Mouse (Mus musculus) kidney, adult 9 months (tissue): ENCODE data around the gene Slc25a21.

ENCODE experiments used
- DNase-seq: peaks from one replicate; pipeline ENCODE4 v3.0.0; 2022

The Slc25a21 gene

GRCm38 (mm10) chr12:57009010-57009409, 188.3 kb downstream of the Slc25a21 start:
- no peak for DNase-seq

- DNase-seq, result peak; percentile 62
Measured at GRCm38 (mm10) chr12:56986049-56986448, 211.2 kb downstream of the Slc25a21 start.

GRCm38 (mm10) chr12:56982066-56982626, 215.1 kb downstream of the Slc25a21 start:
- no peak for DNase-seq

GRCm38 (mm10) chr12:56975256-56975655, 222.0 kb downstream of the Slc25a21 start:
- DNase-seq, result no peak

- no peak for DNase-seq
Measured at GRCm38 (mm10) chr12:56963236-56963635, 234.0 kb downstream of the Slc25a21 start.

- no peak for DNase-seq
Measured at GRCm38 (mm10) chr12:56959230-56960051, 237.8 kb downstream of the Slc25a21 start.

DNA sequence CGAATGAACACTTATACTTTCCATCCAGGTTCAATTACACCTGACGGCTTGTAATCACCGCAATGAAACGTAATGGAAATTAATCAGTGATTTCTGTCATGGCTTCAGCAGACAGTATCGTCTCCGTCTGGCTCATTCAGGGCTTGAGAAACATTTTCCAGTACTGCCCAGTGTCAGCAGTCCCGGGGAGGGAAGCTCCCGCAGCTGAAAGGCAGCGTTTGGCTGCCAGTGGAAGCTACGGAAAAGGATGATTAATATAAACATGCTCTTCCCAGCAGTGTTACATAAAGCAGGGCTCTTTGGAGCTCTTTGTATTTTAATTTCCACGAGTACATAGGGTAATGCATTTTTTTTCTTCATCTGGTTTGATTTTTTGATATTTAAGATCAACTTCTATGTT, 239.0 kb downstream of the Slc25a21 start:
- no peak for DNase-seq

GRCm38 (mm10) chr12:56951749-56952657, 245.3 kb downstream of the Slc25a21 start:
- peak; percentile 80 for DNase-seq

DNA sequence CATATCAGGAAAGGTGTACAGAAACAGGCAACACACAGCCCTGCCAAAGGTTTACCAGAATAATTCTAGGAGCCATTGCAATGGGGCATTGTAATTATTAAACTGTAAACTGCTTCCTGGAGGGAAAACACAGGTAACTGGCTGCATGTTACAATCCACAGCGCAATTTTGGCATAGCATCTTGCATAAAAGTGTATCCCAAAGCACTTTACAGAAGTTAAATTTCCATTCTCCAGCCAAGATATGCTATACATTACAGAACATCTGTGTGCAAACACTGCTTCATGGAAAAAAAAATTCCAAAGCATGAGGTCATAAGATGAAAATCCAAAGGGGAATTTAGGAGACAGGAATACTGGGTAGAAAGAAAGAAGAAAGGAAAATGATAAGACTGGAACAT, 253.0 kb downstream of the Slc25a21 start:
- DNase-seq, result peak; percentile 19

DNA sequence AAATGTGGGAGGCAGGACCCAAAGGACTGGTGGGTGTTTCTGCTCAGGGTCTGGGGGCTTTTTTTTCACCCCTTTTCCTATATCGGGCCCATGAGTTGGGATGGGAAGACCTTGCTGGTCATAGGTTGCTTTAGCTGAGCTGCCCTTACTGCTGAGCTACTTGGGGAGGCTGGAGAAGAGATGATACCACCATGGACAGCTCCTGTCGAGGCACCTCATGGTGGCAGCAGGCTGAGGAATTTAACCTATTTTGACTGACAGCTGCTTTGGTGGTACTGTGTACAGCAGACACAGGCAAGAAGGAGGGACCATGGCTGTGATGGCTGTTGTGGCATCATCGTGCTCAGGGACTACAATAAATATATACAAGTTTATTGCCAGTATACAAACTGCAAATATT, 256.4 kb downstream of the Slc25a21 start:
- no peak for DNase-seq

- DNase-seq, result no peak
Measured at GRCm38 (mm10) chr12:56918145-56918544, 279.1 kb downstream of the Slc25a21 start.

DNA sequence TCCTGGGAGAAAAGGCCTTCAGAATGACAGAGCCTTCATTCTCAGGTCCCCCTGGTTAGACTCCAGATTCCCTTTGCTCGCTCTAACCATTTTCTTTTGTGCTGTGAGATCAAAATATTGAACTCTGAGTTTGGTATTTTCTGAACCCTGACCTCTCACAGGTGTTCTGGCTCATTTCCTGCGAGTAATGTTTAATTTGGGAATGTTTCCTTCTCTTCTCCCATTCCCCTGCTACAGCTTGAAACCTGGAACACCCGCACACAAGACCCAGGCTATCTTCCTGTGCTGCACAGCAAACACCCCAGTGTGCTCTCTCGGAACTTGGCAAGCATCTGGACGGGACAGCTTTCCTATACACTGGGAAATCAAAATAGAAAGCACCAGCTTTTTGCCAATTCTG, 290.8 kb downstream of the Slc25a21 start:
- peak; percentile 89 for DNase-seq

DNA sequence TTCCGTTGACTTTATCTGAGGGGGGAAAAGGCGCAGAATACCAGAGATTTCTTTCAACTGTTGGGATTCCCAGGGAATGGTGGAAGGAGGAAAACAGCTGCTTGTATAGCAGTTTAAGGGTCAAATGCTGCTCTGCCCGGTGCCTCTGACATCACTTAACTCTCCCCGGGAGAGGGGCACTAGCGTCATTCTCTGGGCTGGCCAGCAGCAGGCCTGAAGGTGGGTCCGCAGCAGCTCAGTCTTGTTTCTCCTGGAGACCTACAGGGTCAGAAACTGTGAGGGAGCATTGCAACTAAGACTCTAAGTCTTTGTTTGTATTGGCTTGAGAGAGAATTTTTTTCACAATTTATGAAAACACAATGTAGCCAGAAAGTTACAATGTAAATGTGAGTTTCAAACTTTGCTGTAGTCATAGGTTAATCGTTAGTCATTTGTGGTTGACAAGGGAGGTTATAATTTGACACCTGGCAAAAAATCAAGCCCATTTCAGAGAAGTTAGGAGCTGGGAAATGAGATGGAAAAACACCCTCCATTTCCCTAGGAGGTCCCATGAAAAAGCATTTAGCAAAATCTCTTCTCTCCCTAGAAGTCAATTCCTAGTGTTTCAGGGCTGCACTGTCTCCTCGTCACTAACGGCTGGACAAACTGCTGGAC, 291.5 kb downstream of the Slc25a21 start:
- peak; percentile 84 for DNase-seq

- DNase-seq, result no peak
Measured at GRCm38 (mm10) chr12:56905222-56905621, 292.1 kb downstream of the Slc25a21 start.

- no peak for DNase-seq
Measured at GRCm38 (mm10) chr12:56902774-56903456, 294.4 kb downstream of the Slc25a21 start.

GRCm38 (mm10) chr12:56897976-56898375, 299.3 kb downstream of the Slc25a21 start:
- DNase-seq, result peak; percentile 51

DNA sequence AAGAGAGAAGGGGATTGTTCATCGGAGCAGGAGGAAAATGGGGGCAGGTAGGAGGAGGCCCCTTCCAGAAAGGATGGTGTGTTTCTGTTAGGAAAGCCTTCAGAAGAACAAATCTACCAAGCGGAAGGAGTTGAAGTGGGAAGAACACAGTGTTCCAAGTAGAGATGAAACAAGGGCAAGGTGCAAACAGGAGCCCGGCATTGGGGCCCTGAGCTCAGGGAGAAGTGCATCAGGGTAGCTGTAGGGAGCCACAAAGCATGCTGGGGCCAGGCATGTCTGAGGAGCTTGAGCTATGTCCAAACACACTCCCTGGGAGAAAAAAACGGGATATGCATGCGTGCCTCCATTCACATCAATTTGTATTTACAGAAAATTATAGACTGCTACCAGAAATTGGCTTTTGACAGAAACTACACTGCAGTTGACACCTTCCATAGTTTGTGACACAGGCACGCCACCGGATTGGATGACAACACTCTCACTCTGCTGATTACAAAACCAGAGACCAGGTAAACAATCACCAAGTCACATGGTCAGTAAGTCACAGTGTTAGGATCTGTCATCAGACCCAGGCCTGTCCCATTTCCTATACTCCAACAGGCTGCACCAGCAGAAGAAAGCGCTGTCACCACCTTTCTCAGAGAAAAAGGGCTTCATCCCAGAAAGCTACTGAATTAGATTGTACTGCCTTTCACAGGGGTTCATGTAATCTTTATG, 299.9 kb downstream of the Slc25a21 start:
- DNase-seq, result peak; percentile 79

DNA sequence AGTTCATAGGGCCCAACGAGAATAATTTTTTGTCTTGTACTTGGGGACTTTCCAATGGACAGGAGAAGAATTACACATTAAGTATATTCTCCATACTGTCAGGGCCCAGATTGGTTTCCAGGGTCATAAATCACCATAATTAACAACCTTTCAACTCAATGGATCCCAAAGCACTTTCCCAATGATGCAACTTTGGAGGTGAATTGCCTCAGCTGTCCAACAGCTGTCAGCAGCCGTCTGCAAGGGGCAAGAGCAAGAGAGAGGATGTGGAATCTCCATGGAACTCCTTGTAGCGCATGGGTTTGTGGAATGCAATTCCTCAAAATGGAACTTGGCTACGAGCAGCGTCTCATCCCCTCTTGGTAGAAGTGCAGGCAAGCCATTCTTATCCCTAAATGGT, 302.3 kb downstream of the Slc25a21 start:
- DNase-seq, result no peak

- no peak for DNase-seq
Measured at GRCm38 (mm10) chr12:56890891-56891726, 306.2 kb downstream of the Slc25a21 start.

- peak; percentile 20 for DNase-seq
Measured at GRCm38 (mm10) chr12:56877796-56878195, 319.5 kb downstream of the Slc25a21 start.

- DNase-seq, result no peak
Measured at GRCm38 (mm10) chr12:56876549-56876948, 320.7 kb downstream of the Slc25a21 start.
